Mouse (Mus musculus): Measurements from ENCODE around the gene 4921504E06Rik.

DNA sequence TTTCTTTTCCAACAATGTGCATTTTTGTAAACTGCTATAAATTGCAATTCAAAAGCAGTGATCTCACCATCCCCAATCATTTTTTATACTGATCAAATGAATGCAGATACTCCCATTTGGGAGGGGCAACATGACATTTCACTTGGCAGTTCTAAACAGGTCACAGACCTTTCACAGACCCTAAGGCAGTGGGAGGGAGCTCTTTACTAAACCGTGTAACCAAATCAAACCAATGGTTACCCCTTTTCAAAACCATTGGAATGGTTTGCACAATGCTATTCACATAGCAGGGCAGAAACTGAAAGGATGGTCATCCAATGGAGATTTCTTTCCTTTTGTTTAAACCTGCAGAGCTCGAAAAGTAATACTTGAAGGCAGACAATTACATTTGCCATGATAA lies 94.9 kb downstream of the 4921504E06Rik start:
- no peak for TF ChIP-seq CTCF (IDR thresholded peaks at IDR 0.05; ENCODE audit: low read depth)
- TF ChIP-seq EP300 (IDR thresholded peaks at IDR 0.05; ENCODE audit: low read depth) = no peak

Measured in heart, postnatal 0 days (tissue).